Mouse (Mus musculus): ENCODE results near the gene Urad.

The Urad gene

DNA sequence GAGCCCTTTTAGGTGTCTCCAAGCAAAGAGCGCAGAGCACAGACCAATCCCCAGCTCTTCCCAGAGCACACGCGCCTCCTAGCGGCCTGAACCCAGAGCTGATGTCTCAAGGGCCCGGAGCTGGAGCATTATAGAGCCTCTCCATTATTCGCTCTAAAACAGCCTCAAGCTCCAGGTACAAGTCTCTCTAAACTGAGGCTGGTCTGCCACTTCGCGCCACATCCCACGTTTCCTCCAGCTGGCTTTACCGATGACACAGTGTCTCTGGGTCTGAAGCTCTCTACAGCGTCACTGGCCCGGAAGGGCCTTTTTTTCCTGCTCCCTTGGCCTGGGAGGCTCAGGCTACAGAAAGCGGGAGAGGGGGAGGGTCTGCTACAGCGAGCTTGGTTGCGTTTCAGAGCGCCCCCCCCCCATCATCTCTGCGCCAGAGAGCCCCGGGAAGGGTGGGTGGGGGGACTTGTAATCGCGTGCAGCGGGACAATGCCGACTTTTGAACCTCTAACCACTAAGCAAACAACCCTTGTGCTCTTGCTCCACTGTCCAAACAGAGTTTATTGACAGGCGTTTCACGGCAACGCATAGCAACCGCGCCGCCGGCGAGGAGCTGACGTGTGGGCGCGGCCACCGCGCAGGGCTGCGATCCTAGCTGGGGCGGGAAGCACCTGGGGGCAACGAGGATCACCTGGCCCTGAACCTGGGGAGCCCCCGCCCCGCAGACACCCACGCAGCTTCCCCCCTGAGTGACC lies 22.8 kb downstream of the Urad start:
- peak; percentile 56 for DNase-seq

DNA sequence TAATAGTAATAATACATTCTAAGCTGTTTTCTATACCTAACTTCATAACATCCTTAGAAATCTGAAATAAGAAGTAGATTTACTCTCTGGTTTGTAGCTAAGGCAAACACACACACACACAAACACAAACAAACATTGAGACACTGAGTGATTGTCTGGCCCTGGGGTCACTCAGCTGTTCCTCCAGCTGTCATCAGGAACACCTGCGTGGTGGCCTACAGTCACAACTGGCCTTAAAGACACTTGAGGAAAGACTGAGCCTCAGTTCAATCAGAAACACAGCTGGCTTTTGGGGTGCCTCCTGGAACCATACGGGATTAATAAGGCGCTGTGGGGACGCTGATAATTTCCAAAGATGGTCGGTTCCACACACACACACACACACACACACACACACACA lies 25.0 kb downstream of the Urad start:
- no peak for DNase-seq

DNA sequence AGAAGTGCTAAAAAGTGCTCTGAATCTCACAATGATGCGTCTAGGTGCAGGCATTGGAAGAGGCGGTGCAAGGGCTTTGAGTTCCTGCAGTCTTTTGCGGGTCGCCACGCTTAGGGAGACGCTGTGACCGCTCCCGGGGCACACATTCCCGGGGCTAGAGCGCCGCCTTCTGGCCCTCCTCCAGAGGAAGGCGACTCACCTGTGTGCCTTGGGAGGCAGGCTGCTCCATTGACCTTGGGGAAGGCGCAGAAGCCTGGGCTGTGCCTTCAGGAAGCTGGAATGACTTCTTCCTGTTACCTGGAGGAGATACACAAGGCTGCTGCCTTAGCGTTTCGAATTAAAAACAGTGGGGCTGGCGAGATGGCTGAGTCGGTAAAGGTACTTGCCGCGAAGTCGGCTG lies 28.1 kb downstream of the Urad start:
- peak; percentile 22 for DNase-seq

DNA sequence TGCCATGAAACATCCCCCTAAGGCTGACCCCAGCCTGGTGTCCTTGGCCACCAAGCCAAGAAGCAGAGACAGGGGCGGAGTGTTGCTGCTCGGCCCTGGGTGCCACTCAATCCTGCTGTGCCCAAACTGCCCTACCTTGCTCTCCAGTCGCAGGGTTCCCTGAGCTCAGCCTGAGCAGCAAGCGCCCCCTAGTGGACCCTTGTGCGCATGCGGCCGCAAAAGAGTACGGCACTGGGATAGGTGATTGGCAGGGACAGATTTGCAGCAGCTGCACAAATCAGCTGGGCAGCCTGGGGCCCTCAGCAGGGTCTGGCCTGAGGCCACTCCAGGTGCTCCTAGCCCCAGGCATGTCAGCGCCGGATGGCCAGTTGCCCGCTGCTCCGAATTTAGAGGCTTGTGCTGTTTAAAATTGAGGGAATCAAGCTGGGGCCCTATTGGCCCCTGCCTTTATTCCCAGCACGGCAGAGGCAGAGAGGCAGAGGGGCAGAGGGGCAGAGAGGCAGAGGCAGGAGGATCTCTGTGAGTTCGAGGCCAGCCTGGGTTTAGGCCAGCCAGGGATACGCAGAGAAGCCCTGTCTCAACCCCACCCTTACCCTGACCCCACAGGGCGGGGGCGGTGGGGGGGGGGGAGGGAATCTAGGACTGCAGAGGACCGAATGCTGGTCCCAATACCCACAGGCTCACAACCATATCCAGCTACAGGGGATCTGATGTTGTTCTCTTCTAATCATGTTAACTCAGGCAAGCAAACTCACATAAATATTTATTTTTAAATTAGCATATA lies 28.9 kb downstream of the Urad start:
- DNase-seq: peak; percentile 65

DNA sequence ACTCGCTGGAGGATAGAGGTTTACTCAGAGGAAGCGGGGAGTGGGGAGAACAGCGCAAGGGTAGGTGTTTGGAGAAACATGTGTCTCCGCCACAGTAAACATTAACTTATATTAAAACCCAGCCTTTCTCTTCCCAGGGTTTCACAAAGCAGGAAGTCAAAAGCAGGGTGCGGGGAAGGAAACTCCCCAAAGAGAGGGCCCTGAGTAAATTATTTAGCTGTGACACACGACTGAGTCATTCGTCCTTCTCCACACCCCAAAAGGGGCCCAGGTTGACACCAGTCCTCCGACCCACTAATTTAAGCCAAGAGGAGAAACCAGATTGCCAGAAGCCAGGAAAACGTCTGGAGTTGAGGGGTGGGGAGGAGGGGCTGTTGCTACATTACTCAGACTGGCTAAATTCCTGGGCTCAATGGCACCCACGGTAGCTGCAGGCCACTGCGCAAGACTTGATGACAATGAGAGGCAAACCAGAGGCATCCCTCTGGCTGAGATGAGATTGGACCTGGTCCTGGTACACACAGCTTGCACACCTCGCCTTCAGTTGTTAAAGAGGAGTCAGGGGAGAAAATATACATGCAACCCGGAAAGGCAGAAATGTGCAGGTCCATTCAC lies 29.6 kb downstream of the Urad start:
- no peak for DNase-seq

DNA sequence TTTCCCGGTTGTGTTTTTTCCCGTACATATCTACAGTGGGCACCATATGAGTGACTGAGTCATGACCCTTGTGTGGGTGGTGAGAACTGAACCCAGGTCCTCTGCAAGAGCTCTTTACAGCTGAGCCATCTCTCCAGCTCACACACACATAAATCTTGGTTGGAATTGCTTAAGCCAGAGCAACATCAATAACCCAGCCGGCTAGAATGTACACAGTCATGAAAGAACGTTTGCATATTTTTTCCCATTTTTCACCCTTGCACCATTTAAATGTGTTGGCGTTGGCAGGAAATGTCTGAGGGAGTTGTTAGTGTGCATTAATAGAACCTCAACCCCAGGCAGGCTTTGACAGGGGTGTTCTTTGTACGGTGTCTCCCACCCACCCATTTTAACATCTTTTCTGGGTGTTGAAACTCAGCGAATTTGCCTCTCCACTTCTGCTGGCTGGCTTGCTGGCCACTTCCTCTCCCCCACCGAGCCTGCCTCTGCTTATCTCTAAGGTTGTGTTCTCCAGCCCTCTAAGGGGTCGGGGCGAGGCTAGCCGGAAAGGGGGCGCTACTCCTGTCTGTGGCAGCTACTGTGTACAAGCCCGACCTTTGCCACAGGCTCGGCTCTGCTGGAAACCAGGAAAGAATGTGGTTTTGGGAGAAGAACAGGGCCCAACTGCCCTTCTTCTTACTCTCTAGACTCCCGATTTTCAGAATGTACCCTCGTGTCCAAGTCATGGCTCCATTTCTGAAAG lies 30.3 kb downstream of the Urad start:
- DNase-seq: no peak

DNA sequence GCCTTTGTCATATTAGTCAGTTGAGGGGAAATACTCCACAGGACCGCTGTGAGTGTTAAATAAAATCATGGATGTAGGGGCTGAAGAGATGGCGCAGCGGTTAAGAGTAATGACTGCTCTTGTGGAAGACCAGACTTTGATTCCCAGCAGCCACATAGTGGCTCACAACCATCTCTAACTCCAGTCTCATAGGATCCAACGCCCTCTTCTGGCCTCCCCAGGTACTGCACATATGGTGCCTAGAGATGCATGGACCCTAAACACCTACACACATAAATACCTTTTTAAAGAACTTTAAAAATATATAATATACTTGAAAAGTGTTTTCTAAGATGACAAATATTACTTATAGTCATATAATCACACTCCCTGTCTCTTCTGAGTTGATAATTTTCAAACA lies 37.9 kb downstream of the Urad start:
- DNase-seq: no peak

DNA sequence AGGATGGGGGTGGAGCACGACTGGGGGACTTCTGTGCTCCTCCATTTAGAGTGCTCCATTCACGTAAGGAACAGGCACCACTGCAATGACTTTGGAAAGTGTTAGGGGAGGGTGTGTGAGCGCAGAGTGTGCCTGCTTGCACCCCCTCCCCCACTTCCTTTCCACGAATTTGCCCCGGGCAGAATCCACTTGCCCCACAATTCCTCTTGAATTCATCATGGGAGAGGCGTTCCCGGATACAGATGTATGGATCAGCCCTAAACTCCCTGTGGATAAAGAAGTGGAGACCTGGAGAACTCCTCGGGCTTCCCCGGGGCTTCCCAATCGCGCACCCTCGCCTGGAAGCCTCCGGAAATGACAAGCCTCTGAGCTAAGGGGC lies 44.7 kb downstream of the Urad start:
- no peak for DNase-seq

DNA sequence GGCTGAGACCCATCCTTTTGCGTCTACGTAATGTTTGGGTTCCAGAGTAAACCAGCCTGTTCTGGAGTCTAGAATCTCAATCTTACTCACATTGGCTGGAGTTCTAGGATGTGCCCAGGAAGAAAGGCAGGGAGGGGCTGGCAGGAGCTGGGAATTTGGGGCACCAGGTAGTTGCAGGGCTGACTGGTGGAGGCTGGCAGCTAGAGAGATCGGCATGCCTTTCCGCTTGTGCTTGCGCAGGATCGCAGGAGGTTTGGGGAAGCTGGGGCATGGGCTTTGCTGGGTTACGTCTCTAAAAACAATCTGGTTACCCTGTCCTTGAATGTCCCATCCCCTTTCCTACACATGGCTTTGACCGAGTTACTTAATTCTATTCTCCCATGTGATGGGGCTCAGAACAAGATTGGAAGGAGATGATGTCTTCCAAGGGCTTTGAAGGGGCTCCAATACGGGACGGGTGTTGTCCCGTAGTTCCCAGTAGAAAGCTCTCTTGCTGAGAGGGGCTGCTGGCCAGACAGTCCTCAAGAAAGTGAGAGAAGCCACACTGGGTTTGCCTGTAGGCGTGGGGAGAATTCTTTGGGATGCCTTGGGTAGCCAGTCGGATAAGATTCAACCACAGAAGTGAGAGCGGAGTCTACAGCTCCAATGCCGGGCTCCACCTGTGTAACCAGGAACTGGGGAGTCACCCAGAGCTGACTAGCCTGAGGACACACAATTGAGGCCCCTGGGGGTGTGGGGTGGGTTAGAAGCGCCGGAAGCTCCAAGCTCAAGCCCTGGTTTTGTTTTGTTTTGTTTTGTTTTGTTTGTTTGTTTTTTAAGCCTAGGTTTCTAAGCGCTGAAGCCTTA lies 45.3 kb downstream of the Urad start:
- DNase-seq: no peak

DNA sequence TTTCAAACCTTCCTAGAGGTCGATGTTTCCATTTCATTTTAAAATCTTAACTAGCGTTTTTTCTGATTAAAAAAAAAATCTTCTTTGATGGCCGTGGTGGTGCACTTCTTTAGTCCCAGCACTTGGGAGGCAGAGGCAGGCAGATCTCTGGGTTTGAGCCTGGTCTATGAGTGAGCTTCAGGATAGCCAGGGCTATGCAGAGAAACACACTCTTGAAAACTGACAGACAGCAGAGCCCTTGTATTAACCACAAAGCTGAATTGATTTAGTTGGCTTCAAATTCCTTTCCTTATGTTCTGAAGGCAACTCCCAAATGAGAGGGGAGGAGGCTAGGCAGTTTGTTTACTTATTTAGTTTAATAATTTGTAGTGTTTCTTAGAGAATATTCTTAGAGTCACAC lies 46.5 kb downstream of the Urad start:
- no peak for DNase-seq

DNA sequence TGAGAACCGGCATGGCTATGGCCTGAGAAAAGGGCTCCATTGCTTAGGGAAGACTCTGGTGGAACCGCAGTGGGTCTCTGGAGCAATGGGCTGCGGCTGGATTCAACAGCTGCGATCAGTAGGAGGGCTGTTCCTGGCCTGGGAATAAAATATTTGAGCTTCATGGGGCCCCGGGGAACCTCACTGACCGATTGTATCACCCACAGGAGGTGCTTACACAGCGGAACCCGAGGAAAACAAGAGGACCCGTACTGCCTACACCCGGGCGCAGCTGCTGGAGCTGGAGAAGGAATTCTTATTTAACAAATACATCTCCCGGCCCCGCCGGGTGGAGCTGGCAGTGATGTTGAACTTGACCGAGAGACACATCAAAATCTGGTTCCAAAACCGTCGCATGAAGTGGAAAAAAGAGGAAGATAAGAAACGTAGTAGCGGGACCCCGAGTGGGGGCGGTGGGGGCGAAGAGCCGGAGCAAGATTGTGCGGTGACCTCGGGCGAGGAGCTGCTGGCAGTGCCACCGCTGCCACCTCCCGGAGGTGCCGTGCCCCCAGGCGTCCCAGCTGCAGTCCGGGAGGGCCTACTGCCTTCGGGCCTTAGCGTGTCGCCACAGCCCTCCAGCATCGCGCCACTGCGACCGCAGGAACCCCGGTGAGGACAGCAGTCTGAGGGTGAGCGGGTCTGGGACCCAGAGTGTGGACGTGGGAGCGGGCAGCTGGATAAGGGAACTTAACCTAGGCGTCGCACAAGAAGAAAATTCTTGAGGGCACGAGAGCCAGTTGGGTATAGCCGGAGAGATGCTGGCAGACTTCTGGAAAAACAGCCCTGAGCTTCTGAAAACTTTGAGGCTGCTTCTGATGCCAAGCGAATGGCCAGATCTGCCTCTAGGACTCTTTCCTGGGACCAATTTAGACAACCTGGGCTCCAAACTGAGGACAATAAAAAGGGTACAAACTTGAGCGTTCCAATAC lies 47.8 kb downstream of the Urad start:
- no peak for DNase-seq

DNA sequence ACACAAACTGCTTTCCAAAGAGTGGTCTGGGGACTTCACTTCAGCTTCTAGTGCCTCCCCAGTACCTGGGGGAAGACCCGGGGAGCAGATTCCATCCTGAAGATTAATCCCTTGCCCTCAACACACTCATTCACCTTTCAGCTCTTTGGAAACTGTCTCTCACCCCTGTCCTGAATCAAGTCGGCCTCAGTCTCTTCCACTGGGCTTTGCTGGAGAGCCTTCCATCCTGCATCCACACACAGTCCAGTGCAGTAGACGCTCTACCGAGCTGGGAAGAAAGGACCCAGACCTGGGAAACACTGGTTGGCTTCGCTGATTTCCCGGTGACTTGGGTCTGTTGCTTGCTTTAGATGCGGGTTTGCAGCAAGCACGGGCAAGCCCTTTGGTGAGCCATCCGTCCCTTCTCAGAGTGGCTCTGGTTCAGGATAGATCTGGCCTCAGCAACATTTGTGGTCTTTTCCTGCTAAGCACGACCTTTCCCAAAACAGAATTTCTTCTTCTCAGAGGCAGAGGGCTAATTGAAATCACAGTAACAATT lies 49.4 kb downstream of the Urad start:
- DNase-seq: no peak

DNA sequence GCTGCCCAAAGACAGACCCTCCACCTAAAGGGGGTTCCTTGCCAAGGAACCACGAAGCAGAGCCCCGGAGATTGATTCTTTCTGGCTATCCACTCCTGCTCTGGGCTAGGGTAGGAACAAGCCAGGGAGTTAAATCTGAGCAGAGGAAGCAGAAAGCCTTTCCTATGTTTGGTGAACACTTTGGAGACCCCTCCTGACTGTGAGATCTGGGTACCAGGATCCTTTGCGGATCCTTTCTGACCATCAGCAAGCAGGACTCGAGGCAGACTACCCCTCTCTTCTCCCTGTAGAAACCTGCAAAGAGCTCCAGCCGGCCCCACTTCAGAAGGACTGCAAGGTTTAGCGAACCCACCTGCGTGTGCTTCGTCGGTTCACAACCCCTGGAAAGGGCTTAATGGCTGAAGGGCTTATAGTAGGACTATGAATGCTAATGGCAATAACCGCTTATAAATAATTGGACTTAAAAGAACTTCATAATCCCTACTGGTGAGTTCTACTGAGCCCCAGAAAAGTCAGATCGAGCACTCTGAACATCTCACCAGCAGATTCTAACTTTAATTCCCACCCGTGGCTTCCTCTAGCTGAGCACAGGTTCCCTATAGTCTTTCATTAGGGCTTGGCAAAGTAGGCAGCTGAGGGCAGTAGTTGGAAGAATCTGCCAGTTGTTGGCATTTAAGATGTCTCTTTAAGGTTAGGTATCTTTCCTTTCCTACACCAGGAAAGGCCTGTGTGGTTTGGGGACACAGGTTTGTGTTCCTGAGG lies 50.0 kb downstream of the Urad start:
- no peak for DNase-seq

DNA sequence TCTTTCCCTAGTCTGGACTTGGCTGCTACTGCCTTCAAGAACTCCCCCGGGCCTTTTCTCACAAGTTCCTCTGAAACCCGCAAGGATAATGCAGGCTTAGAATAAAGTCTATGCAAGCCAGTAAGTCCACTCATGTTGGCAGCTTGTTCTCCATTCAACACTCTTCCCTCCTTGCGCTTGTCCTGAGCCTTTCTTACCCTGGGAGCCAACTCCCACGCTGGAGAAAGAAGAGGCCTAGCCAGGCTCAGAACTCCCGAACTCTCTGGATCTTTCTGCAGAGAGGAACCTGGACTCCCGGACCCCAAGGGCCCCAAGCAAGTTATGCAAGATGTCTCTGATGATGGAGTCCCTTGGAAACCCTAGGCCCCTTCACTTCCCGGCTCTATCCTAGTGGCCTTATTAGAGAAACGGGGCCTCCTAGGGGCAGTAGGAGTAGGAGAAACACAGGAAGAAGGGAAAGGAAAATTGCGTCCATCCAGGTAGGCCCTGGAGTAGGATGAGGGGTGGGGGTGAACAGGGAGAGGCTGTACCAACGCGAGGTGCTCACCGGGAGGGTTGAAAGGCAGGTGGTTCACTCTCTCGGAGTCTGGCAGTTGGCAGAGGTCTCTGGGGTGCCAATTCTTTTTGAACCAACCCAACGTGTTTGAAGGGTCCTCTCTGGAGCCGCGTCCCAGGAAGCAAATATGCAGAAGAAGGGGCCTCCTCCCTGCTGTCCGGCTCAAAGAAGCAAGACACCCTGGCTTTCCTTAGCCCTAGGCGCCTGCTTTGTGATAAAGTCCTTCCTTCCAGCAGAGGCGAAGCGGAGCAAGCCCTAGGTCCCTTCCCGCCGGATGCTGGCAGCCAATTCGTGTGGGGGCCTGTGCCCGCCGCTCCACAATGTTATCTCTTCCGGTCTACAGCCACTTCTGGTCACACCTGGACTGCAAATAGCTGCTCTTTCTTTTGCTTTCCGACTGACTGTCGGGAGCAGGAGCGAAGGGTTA lies 51.3 kb downstream of the Urad start:
- no peak for DNase-seq

DNA sequence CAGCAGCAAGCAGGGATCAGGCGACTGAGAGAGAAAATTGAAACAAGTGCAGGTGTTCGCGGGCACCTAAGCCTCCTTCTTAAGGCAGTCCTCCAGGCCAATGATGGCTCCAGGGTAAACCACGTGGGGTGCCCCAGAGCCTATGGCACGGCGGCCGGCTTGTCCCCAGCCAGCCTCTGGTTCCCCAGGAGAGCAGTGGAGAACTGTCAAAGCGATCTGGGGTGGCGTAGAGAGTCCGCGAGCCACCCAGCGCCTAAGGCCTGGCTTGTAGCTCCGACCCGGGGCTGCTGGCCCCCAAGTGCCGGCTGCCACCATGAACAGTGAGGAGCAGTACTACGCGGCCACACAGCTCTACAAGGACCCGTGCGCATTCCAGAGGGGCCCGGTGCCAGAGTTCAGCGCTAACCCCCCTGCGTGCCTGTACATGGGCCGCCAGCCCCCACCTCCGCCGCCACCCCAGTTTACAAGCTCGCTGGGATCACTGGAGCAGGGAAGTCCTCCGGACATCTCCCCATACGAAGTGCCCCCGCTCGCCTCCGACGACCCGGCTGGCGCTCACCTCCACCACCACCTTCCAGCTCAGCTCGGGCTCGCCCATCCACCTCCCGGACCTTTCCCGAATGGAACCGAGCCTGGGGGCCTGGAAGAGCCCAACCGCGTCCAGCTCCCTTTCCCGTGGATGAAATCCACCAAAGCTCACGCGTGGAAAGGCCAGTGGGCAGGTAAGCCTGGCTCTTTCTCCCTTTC lies 52.1 kb downstream of the Urad start, which contains the start of gene Pdx1:
Gene Pdx1 (plus strand): TSS at position 34 of the 747 bp plus-strand sequence.
- DNase-seq: no peak

DNA sequence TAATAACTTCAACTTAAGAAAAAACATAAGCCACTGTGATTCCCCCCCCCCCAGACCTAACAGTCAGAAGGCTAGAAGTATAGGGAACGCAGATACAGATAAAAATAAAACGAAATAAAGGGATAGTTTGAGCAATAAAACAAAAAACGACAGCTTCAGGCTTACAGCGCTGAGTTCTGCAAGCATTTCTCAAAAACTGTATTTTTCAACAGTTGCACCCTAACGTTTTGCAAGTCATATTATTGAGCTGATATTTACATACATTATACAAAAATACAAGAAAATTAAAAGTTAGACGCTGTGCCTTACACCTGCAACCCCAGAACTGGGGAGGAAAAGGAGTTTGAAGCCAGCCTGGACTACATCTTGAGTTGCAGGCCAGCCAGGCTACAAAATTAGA lies 52.9 kb downstream of the Urad start:
- no peak for DNase-seq

DNA sequence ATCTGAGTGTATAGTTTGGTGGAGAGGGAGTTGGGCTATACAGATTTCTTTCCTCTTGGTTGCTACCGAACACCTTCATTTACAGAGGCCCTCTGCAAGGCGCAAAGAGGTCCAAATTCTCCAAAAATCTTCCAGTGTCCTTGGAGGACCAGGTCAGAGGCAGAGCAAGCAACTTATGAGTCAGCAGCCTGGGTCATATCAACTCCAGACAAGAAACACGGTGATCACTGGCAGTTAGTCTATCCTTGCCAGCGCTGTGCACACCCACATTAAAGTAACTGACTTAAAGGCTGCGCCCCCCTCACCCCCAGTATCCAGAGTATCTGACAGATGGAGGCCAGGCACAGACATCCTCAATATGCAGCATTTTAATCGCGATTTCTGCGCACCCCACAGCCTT lies 53.5 kb downstream of the Urad start:
- no peak for DNase-seq

DNA sequence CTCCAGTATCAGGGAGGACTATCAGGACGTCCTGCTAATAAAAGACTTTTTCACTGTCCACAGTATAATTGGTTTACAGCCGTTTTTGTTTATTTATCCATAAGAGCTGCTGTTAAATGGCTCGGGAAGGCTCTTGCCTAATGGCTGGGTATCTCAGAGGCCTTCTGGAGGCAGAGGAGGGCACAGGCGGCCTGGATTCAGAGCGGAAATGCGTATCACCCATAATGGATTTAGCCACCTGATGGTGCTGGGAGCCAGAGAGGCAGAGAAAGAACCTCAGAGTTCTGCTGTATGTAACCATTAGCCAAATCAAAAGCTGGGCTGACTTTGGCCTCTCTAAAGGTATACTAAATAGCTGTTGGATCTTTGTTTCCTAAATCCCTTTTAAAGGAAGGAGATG lies 54.8 kb downstream of the Urad start:
- DNase-seq: no peak

Measured in kidney, adult 18-20 months (tissue).